Mouse (Mus musculus) hindbrain, embryonic 11.5 days (tissue): Measurements from ENCODE around the gene Rab2b. TPM values are rescaled to one million over a fixed set of nuclear protein-coding genes. Genes with fewer than 3 reads are reported as not detected.
"Not testable (repeated sequence)": the region's sequence is repeated elsewhere in the genome, so short reads cannot be mapped to it uniquely, and the experiment has no call there.

Experiments used
- ATAC-seq: fragments of 200-750 bp; cut with Nextera tagmentation; 2 replicates; pipeline ENCODE4 v1.8.0; 2017; ENCODE audit warnings: mild to moderate bottlenecking, moderate TSS enrichment, moderate library complexity; ENCODE audit not compliant: low FRiP score
- DNase-seq: peaks from one replicate; pipeline ENCODE4 v3.0.0-alpha.2; 2015; ENCODE audit warnings: low spot score
- H3K27ac ChIP-seq: fragments of 300-500 bp; sonication (generic); 2 replicates; pipeline ENCODE4 v1.5.1; 2014; ENCODE audit warnings: mild to moderate bottlenecking, low read depth, low read length
- H3K27me3 ChIP-seq: fragments of 300-500 bp; sonication (generic); 2 replicates; pipeline ENCODE4 v1.6.1; 2014; ENCODE audit warnings: mild to moderate bottlenecking, low read length, moderate library complexity, mixed read lengths; ENCODE audit not compliant: control insufficient read depth, insufficient read depth
- H3K36me3 ChIP-seq: fragments of 300-500 bp; sonication (generic); 2 replicates; pipeline ENCODE4 v1.6.1; 2014; ENCODE audit warnings: mild to moderate bottlenecking, low read length, moderate library complexity, mixed read lengths; ENCODE audit not compliant: control insufficient read depth, insufficient read depth
- H3K4me1 ChIP-seq: fragments of 300-500 bp; sonication (generic); replicated peaks from 2 replicates; pipeline ENCODE4 v1.6.1; 2014; ENCODE audit warnings: low read length, mixed read lengths; ENCODE audit not compliant: control insufficient read depth, insufficient read depth
- H3K4me2 ChIP-seq: fragments of 300-500 bp; sonication (generic); replicated peaks from 2 replicates; pipeline ENCODE4 v1.6.1; 2014; ENCODE audit warnings: mild to moderate bottlenecking, low read depth, low read length
- H3K4me3 ChIP-seq: fragments of 300-500 bp; sonication (generic); 2 replicates; pipeline ENCODE4 v1.5.1; 2014; ENCODE audit warnings: low read depth, low read length
- H3K9ac ChIP-seq: fragments of 300-500 bp; sonication (generic); 2 replicates; pipeline ENCODE4 v1.6.1; 2014; ENCODE audit warnings: low read depth, low read length
- H3K9me3 ChIP-seq: fragments of 300-500 bp; sonication (generic); 2 replicates; pipeline ENCODE4 v1.6.1; 2016; ENCODE audit warnings: low read length; ENCODE audit not compliant: control insufficient read depth
- WGBS: fragments of 180-500 bp; shearing (Covaris S2); extraction: QIAGEN DNeasy Blood & Tissue Kit; methylation state at CpG from one replicate; pipeline ENCODE4 v1.1.7; 2014; 5-methylcytosine and 5-hydroxymethylcytosine counted together
- polyA plus RNA-seq: library from polyadenylated mRNA; unstranded; fragments of >200 nt; fragmentation: Nextera tagmentation; extraction: Ambion mirVana; gene quantifications from 2 replicates; pipeline ENCODE4 v1.2.1, GENCODE M21; 2014

Gene Rab2b
- polyA plus RNA-seq, 1 experiment from 2014 or later = 44.1 TPM

DNA sequence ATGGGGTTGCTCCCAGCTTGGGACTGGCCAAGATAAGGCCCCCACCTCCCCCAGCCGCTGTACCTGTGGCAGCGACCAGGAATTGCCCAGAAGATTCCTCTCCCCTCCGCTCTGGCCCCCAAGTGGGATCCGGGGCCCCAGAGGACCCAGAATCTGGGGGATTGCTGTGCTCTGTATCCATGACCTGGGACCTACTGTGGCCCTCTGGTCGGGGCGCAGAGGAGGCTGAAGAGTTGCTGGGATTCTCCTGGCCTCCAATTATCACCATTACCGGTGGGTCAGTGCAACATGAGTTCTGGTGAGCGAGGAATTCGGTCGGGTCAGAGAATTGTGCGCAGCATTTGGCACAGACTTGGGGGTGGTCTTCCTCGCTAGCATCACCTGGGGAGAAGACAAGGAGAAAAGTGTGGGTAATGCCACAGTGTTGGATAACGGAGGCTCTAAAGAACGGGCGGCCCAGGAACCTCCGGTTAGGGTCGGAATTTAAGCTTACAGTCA is 36.0 kb upstream of the Rab2b start:
- peaks cover 2% of the 10 kb centered on the region for H3K4me1 ChIP-seq
- no peaks in the 10 kb centered on the region for H3K9me3 ChIP-seq
- H3K4me2 ChIP-seq = peak overlapping the region; percentile 80
- WGBS = 8% methylated on average over 17 of the region's 17 CpGs
- H3K27me3 ChIP-seq = no peaks in the 10 kb centered on the region
- ATAC-seq = peak; percentile 6
- no peak for DNase-seq
- peak overlapping the region; percentile 79 for H3K4me3 ChIP-seq
- H3K9ac ChIP-seq = peak overlapping the region; percentile 96
- peaks cover 27% of the 10 kb centered on the region for H3K36me3 ChIP-seq
- peak overlapping the region; percentile 93 for H3K27ac ChIP-seq

DNA sequence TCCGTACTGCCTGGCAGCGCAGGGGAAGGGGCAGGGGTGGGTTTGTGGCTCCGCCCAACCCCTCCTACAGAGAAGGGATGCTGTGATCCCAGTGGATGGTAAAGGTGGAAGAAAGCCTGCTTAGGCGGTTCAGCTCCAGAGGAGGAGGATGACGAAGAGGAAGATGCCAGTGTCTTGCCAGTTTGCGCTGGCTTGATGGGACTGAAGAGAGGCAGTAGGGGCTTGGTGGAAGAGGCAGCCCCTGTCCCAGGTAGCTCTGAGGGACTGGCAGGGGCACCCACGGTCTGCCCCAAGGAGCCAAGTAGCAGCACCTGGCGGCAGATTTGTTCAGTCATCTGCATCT is 35.4 kb upstream of the Rab2b start:
- peaks cover 27% of the 10 kb centered on the region for H3K36me3 ChIP-seq
- no peaks in the 10 kb centered on the region for H3K9me3 ChIP-seq
- H3K4me1 ChIP-seq = peaks cover 2% of the 10 kb centered on the region
- peak overlapping the region; percentile 96 for H3K9ac ChIP-seq
- DNase-seq = no peak
- no peak for ATAC-seq
- H3K27ac ChIP-seq = no peak overlapping the region
- peak overlapping the region; percentile 79 for H3K4me3 ChIP-seq
- WGBS = 43% methylated on average over 8 of the region's 8 CpGs
- peak overlapping the region; percentile 80 for H3K4me2 ChIP-seq
- H3K27me3 ChIP-seq = no peaks in the 10 kb centered on the region

DNA sequence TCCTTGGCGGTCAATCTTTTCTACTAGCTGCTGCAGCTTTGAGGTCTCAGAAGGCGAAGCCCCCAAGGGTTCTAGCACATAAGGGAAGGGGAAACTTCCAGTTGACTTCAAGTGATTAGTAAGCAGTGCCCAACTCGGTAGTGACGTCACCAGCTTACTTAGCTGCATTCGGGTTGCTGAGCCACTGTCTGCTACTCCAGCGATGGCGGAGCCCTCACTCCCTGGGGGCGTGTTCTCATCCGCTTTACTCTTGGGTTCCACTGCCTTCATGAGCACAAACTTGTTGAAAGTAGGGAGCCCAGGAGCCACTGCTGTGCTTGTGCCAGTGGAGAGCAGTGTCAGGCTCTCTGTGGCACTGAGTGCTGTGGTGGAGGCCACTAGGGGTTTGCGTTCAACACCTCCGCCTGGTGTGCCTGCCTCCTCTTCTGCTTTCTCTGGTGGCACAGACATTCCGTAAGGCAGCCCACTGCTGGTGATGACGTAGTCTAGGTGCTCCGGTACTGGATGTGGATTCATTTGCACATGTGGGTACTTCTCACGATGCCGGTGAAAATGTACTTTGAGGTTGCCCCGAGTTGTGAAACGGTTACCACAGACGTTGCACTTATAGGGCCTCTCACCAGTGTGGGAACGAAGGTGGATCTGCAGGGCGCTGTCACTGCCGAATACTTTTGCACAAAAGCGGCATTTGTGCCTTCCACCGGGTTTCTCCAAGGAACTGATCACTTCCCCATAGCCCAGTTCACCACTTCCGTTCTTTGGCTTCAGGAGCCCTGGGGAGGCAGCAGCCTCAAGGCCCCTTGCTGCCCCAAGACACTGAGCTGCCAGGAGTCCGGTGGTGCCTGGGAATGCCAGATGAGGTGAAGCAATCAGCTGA is 34.8 kb upstream of the Rab2b start:
- peak overlapping the region; percentile 80 for H3K4me2 ChIP-seq
- H3K27me3 ChIP-seq = no peaks in the 10 kb centered on the region
- peaks cover 2% of the 10 kb centered on the region for H3K4me1 ChIP-seq
- peak overlapping the region; percentile 79 for H3K4me3 ChIP-seq
- 86% methylated on average over 26 of the region's 26 CpGs for WGBS
- H3K9me3 ChIP-seq = no peaks in the 10 kb centered on the region
- peak overlapping the region; percentile 96 for H3K9ac ChIP-seq
- peaks cover 27% of the 10 kb centered on the region for H3K36me3 ChIP-seq
- no peak for ATAC-seq
- H3K27ac ChIP-seq = no peak overlapping the region
- DNase-seq = no peak

DNA sequence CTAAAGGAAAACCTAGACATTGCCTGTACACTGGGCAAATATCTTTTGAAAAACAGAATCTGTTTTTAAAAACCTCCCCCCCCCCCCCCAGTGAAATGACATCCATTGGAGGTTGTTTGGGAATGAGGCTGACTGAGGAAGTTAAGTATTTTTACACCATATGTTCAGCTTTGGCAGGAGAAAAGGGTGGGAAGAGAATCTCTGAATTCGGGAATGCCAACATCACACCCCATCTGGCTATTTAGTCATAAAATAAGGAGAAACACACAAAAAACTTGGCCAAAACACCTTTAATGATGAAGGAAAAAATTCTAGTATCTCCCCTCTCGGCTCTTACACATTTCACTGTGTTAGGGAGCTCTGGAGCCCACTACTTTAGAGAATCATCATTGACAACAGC is 31.6 kb upstream of the Rab2b start:
- DNase-seq = no peak
- WGBS = 90% methylated on average over 2 of the region's 2 CpGs
- Histone ChIP-seq H3K27ac (no peak overlapping the region), H3K9ac (no peak overlapping the region), H3K36me3 (peaks cover 27% of the 10 kb centered on the region), H3K4me2 (no peak overlapping the region), H3K4me3 (no peak overlapping the region), H3K9me3 (no peaks in the 10 kb centered on the region), H3K27me3 (no peaks in the 10 kb centered on the region), H3K4me1 (peaks cover 2% of the 10 kb centered on the region; the same call in 1 of the 2 replicates)
- ATAC-seq = no peak

DNA sequence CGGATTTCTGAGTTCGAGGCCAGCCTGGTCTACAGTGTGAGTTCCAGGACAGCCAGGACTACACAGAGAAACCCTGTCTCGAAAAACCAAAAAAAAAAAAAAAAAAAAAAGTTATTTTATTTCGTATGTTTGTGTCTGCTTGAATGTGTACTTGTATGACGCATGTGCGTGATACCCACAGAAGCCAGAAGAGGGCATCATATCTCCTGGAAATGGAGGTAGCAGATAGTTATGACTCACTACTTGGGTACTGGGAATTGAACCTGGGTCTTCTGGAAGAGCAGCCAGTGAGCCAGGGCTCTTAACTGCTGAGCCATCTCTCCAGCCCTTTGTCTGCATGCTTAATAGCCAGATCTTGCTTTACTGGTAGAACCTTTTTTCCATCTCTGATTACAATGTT is 31.0 kb upstream of the Rab2b start:
- not testable (repeated sequence) for H3K4me1 ChIP-seq, ATAC-seq, H3K27me3 ChIP-seq, H3K9me3 ChIP-seq, H3K4me2 ChIP-seq, H3K4me3 ChIP-seq, DNase-seq, H3K27ac ChIP-seq, H3K9ac ChIP-seq
- WGBS = 94% methylated on average over 5 of the region's 6 CpGs
- peaks cover 27% of the 10 kb centered on the region for H3K36me3 ChIP-seq

DNA sequence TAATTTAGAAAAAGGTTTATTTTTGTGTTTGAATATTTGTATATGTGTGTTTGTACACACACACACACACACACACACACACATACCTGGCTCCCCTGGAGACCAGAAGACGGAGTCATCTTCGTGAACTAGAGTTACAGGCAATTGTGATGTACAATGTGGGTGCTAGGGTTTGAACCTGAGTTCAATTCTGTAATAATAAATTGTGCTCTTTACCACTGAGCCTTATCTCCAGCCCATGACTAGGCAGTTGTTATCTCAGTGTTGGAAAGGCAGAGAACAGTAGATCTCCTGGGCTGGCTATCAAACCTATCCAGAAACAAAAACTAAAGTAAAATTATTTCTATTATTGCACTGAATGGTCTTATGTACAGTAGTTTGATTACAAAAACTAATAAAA is 26.8 kb upstream of the Rab2b start:
- Histone ChIP-seq H3K27ac (no peak overlapping the region), H3K4me2 (no peak overlapping the region), H3K27me3 (no peaks in the 10 kb centered on the region), H3K4me3 (no peak overlapping the region), H3K36me3 (0 out of 2 replicates have a peak, but pooled peaks cover 2% of the 10 kb centered on the region), H3K9ac (no peak overlapping the region), H3K9me3 (no peaks in the 10 kb centered on the region), H3K4me1 (no peaks in the 10 kb centered on the region)
- ATAC-seq = no peak
- WGBS = 93% methylated on average over 2 of the region's 2 CpGs
- no peak for DNase-seq

DNA sequence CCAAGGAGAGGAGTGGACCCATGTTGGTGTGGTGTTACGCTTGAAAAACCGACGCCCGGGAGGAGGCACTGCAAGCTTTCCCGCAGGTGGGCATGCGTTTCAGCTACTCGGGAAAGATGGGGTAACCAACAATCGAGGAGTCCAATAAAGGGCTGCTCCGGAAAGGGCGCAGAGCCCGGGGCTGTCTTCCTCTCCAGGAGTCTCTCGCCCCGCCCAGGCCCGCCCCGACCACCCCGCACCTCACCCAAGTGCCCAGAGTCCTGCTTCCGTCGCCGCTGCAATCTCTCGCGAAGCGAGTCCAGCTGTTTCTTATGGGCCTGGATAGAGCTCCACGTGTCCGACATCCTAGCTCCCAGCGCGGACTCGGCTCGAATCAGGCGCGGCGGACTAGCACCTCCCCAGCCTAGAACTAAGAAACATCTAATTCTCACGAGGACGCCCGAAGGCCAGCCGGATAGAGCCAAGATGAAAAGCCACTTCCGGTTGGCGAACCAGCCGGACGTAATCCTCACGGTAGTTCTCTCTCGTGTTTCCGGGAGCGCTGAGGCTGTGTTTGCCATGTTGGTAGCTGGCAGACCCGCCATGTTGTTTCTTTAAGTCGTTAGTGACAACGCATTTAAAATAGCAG is 25.4 kb upstream of the Rab2b start, which contains the start of gene Mettl3:
Gene Mettl3 (minus strand): TSS at position 485 of the 628 bp plus-strand sequence.
- H3K4me3 ChIP-seq = peak within 1 kb of the TSS; percentile 73
- 0% methylated on average over 41 of the region's 46 CpGs for WGBS

DNA sequence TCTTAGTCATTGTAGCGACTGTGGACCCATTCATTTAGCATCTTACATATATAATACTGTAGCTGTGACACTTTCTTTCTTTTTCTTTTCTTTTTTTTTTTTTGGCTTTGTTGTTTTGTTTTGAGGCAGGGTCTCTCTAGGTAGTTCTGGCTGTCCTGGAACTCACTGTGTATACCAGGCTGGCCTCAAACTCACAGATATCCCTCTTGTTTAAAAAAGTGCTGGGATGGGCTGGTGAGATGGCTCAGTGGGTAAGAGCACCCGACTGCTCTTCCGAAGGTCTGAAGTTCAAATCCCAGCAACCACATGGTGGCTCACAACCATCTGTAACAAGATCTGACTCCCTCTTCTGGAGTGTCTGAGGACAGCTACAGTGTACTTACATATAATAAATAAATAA is 24.2 kb upstream of the Rab2b start:
- not testable (repeated sequence) for H3K9ac ChIP-seq, ATAC-seq, H3K9me3 ChIP-seq, H3K27ac ChIP-seq, H3K4me3 ChIP-seq, DNase-seq, H3K36me3 ChIP-seq, H3K4me2 ChIP-seq, H3K27me3 ChIP-seq, H3K4me1 ChIP-seq
- WGBS = 90% methylated on average over 3 of the region's 3 CpGs

More for the DNA sequence above, 25.4 kb upstream of the Rab2b start, which contains the start of gene Mettl3:
- peak within 1 kb of the TSS; percentile 73 for H3K9ac ChIP-seq
- H3K4me1 ChIP-seq = no peaks in the 10 kb centered on the region
- H3K36me3 ChIP-seq = no peaks in the 10 kb centered on the region
- H3K9me3 ChIP-seq = no peaks in the 10 kb centered on the region
- ATAC-seq (peak; percentile 96), DNase-seq (peak; percentile 93)
- peak within 1 kb of the TSS; percentile 88 for H3K27ac ChIP-seq
- no peaks in the 10 kb centered on the region for H3K27me3 ChIP-seq
- H3K4me2 ChIP-seq = peak within 1 kb of the TSS; percentile 61
